Mouse (Mus musculus) forelimb bud, embryonic 11.5 days (tissue): ENCODE data around the gene Ryr3.

Experiments used
- DNase-seq: peaks from one replicate; pipeline ENCODE4 v3.0.0-alpha.2; 2012; ENCODE audit warnings: low read depth, low spot score

Gene Ryr3

GRCm38 (mm10) chr2:112799995-112800353 lies 416.9 kb downstream of the Ryr3 start:
- DNase-seq = peak; percentile 73

GRCm38 (mm10) chr2:112799351-112799994 lies 417.4 kb downstream of the Ryr3 start:
- DNase-seq = no peak

GRCm38 (mm10) chr2:112781631-112782030 lies 435.3 kb downstream of the Ryr3 start:
- no peak for DNase-seq

GRCm38 (mm10) chr2:112774762-112775161 lies 442.1 kb downstream of the Ryr3 start:
- peak; percentile 78 for DNase-seq

- DNase-seq = no peak
These were observed 449.2 kb downstream of the Ryr3 start for GRCm38 (mm10) chr2:112767665-112768064.

GRCm38 (mm10) chr2:112765046-112765445 lies 451.9 kb downstream of the Ryr3 start:
- no peak for DNase-seq

- DNase-seq = no peak
These were observed 452.6 kb downstream of the Ryr3 start for GRCm38 (mm10) chr2:112764274-112764673.

- no peak for DNase-seq
These were observed 454.9 kb downstream of the Ryr3 start for GRCm38 (mm10) chr2:112762006-112762405.

- no peak for DNase-seq
These were observed 455.5 kb downstream of the Ryr3 start for GRCm38 (mm10) chr2:112761196-112761913.

GRCm38 (mm10) chr2:112760692-112761091 lies 456.2 kb downstream of the Ryr3 start:
- no peak for DNase-seq

GRCm38 (mm10) chr2:112759678-112760077 lies 457.2 kb downstream of the Ryr3 start:
- no peak for DNase-seq

GRCm38 (mm10) chr2:112758732-112759131 lies 458.2 kb downstream of the Ryr3 start:
- no peak for DNase-seq

GRCm38 (mm10) chr2:112753316-112753715 lies 463.6 kb downstream of the Ryr3 start:
- no peak for DNase-seq

- no peak for DNase-seq
These were observed 465.5 kb downstream of the Ryr3 start for GRCm38 (mm10) chr2:112751416-112751815.

- DNase-seq = no peak
These were observed 468.4 kb downstream of the Ryr3 start for GRCm38 (mm10) chr2:112748532-112748931.

GRCm38 (mm10) chr2:112732942-112733341 lies 484.0 kb downstream of the Ryr3 start:
- DNase-seq = no peak

GRCm38 (mm10) chr2:112727842-112728241 lies 489.1 kb downstream of the Ryr3 start:
- DNase-seq = no peak

GRCm38 (mm10) chr2:112721217-112721616 lies 495.7 kb downstream of the Ryr3 start:
- no peak for DNase-seq

GRCm38 (mm10) chr2:112720715-112721114 lies 496.2 kb downstream of the Ryr3 start:
- DNase-seq = peak; percentile 5

- DNase-seq = no peak
These were observed 502.2 kb downstream of the Ryr3 start for GRCm38 (mm10) chr2:112714648-112715047.

GRCm38 (mm10) chr2:112681817-112682216 lies 535.1 kb downstream of the Ryr3 start:
- no peak for DNase-seq

- no peak for DNase-seq
These were observed 539.6 kb downstream of the Ryr3 start for GRCm38 (mm10) chr2:112677246-112677645.

GRCm38 (mm10) chr2:112676721-112677120 lies 540.2 kb downstream of the Ryr3 start:
- no peak for DNase-seq
